Mouse (Mus musculus) hindbrain, embryonic 11.5 days (tissue): ENCODE data around the gene Larp4. TPM values are rescaled to one million over a fixed set of nuclear protein-coding genes. Genes with fewer than 3 reads are reported as not detected.

Source experiments
- ATAC-seq: fragments of 200-750 bp; cut with Nextera tagmentation; 2 replicates; pipeline ENCODE4 v1.8.0; 2017; ENCODE audit warnings: mild to moderate bottlenecking, moderate TSS enrichment, moderate library complexity; ENCODE audit not compliant: low FRiP score
- DNase-seq: peaks from one replicate; pipeline ENCODE4 v3.0.0-alpha.2; 2015; ENCODE audit warnings: low spot score
- H3K27ac ChIP-seq: fragments of 300-500 bp; sonication (generic); 2 replicates; pipeline ENCODE4 v1.5.1; 2014; ENCODE audit warnings: mild to moderate bottlenecking, low read depth, low read length
- H3K27me3 ChIP-seq: fragments of 300-500 bp; sonication (generic); 2 replicates; pipeline ENCODE4 v1.6.1; 2014; ENCODE audit warnings: mild to moderate bottlenecking, low read length, moderate library complexity, mixed read lengths; ENCODE audit not compliant: control insufficient read depth, insufficient read depth
- H3K36me3 ChIP-seq: fragments of 300-500 bp; sonication (generic); 2 replicates; pipeline ENCODE4 v1.6.1; 2014; ENCODE audit warnings: mild to moderate bottlenecking, low read length, moderate library complexity, mixed read lengths; ENCODE audit not compliant: control insufficient read depth, insufficient read depth
- H3K4me1 ChIP-seq: fragments of 300-500 bp; sonication (generic); replicated peaks from 2 replicates; pipeline ENCODE4 v1.6.1; 2014; ENCODE audit warnings: low read length, mixed read lengths; ENCODE audit not compliant: control insufficient read depth, insufficient read depth
- H3K4me2 ChIP-seq: fragments of 300-500 bp; sonication (generic); replicated peaks from 2 replicates; pipeline ENCODE4 v1.6.1; 2014; ENCODE audit warnings: mild to moderate bottlenecking, low read depth, low read length
- H3K4me3 ChIP-seq: fragments of 300-500 bp; sonication (generic); 2 replicates; pipeline ENCODE4 v1.5.1; 2014; ENCODE audit warnings: low read depth, low read length
- H3K9ac ChIP-seq: fragments of 300-500 bp; sonication (generic); 2 replicates; pipeline ENCODE4 v1.6.1; 2014; ENCODE audit warnings: low read depth, low read length
- H3K9me3 ChIP-seq: fragments of 300-500 bp; sonication (generic); 2 replicates; pipeline ENCODE4 v1.6.1; 2016; ENCODE audit warnings: low read length; ENCODE audit not compliant: control insufficient read depth
- WGBS: fragments of 180-500 bp; shearing (Covaris S2); extraction: QIAGEN DNeasy Blood & Tissue Kit; methylation state at CpG from one replicate; pipeline ENCODE4 v1.1.7; 2014; 5-methylcytosine and 5-hydroxymethylcytosine counted together
- polyA plus RNA-seq: library from polyadenylated mRNA; unstranded; fragments of >200 nt; fragmentation: Nextera tagmentation; extraction: Ambion mirVana; gene quantifications from 2 replicates; pipeline ENCODE4 v1.2.1, GENCODE M21; 2014

The Larp4 gene
- polyA plus RNA-seq, 1 experiment from 2014 or later: 38.8 TPM

GRCm38 (mm10) chr15:100041267-100042047 is 71.6 kb downstream of the Larp4 start:
- Histone ChIP-seq H3K4me3 (peak overlapping the region; percentile 81), H3K36me3 (no peaks in the 10 kb centered on the region), H3K4me2 (peak overlapping the region; percentile 62; the same call in 1 of the 2 replicates), H3K27me3 (no peaks in the 10 kb centered on the region), H3K9me3 (no peaks in the 10 kb centered on the region), H3K27ac (peak overlapping the region; percentile 65; the same call in 1 of the 2 replicates), H3K4me1 (peaks cover 3% of the 10 kb centered on the region; the same call in 1 of the 2 replicates), H3K9ac (peak overlapping the region; percentile 40; the same call in 1 of the 2 replicates)
- ATAC-seq: no peak
- 59% methylated on average over 10 of the region's 10 CpGs for WGBS
- no peak for DNase-seq

- H3K9me3 ChIP-seq: no peaks in the 10 kb centered on the region
- 87% methylated on average over 9 of the region's 9 CpGs for WGBS
- no peaks in the 10 kb centered on the region for H3K27me3 ChIP-seq
- peaks cover 3% of the 10 kb centered on the region; the same call in 1 of the 2 replicates for H3K4me1 ChIP-seq
- DNase-seq (no peak), ATAC-seq (no peak)
- no peaks in the 10 kb centered on the region for H3K36me3 ChIP-seq
- no peak overlapping the region for H3K4me3 ChIP-seq
- H3K4me2 ChIP-seq: no peak overlapping the region
- peak overlapping the region; percentile 25; the same call in 1 of the 2 replicates for H3K9ac ChIP-seq
- H3K27ac ChIP-seq: no peak overlapping the region
These were observed 72.2 kb downstream of the Larp4 start for GRCm38 (mm10) chr15:100042048-100042400.

GRCm38 (mm10) chr15:100045576-100045975 is 75.7 kb downstream of the Larp4 start:
- ATAC-seq: no peak
- Histone ChIP-seq H3K27me3 (no peaks in the 10 kb centered on the region), H3K4me3 (no peak overlapping the region), H3K4me2 (no peak overlapping the region), H3K36me3 (0 out of 2 replicates have a peak, but pooled peaks cover 3% of the 10 kb centered on the region), H3K9me3 (no peaks in the 10 kb centered on the region), H3K27ac (no peak overlapping the region), H3K9ac (0 out of 2 replicates have a peak overlapping the region, but pooled peaks have one; percentile 7), H3K4me1 (peaks cover 3% of the 10 kb centered on the region; the same call in 1 of the 2 replicates)
- 73% methylated on average over 6 of the region's 6 CpGs for WGBS
- DNase-seq: no peak

DNA sequence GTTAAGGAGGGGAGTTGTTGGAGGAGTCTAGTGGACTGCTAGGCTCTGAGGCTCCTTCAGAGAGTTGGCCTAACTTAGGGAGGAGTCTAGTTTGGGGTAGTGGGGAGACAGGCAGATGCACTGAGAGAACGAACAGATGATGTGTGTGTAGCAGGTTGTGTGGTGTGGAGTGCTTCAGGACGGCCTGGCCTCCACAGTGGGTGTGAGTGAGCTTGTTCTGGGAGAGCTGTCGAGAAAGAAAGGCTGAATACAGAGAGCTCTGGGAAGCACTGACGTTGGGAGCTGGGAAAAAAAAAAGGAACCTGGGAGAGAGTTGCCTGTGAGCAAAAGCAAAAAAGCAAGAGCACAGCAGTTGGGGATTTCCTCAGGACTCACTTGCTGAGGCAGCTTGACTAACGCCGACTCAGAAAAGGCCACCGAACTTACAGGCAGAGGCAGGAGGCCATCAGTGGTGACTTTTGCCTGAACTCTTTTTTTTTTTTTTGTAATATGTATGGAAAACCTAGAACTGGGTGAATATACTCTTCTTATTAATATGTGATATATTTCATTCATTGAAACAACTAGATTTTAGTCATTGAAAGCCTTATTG is 79.7 kb downstream of the Larp4 start:
- WGBS: 85% methylated on average over 7 of the region's 7 CpGs
- DNase-seq (no peak), ATAC-seq (no peak)
- no peak overlapping the region for H3K9ac ChIP-seq
- H3K4me3 ChIP-seq: no peak overlapping the region
- H3K9me3 ChIP-seq: no peaks in the 10 kb centered on the region
- peaks cover 6% of the 10 kb centered on the region; the same call in 1 of the 2 replicates for H3K4me1 ChIP-seq
- no peak overlapping the region for H3K27ac ChIP-seq
- no peak overlapping the region for H3K4me2 ChIP-seq
- H3K36me3 ChIP-seq: 0 out of 2 replicates have a peak, but pooled peaks cover 3% of the 10 kb centered on the region
- H3K27me3 ChIP-seq: no peaks in the 10 kb centered on the region

- no peaks in the 10 kb centered on the region for H3K9me3 ChIP-seq
- no peak overlapping the region for H3K4me2 ChIP-seq
- H3K4me3 ChIP-seq: no peak overlapping the region
- H3K36me3 ChIP-seq: 0 out of 2 replicates have a peak, but pooled peaks cover 3% of the 10 kb centered on the region
- WGBS: 93% methylated on average over 7 of the region's 7 CpGs
- H3K4me1 ChIP-seq: 0 out of 2 replicates have a peak, but pooled peaks cover 6% of the 10 kb centered on the region
- H3K27me3 ChIP-seq: no peaks in the 10 kb centered on the region
- ATAC-seq: no peak
- H3K9ac ChIP-seq: no peak overlapping the region
- H3K27ac ChIP-seq: no peak overlapping the region
- DNase-seq: no peak
These were observed 81.1 kb downstream of the Larp4 start for GRCm38 (mm10) chr15:100050940-100051339.

GRCm38 (mm10) chr15:100052726-100053125 is 82.9 kb downstream of the Larp4 start:
- Histone ChIP-seq H3K27me3 (no peaks in the 10 kb centered on the region), H3K9me3 (no peaks in the 10 kb centered on the region), H3K36me3 (0 out of 2 replicates have a peak, but pooled peaks cover 3% of the 10 kb centered on the region), H3K27ac (no peak overlapping the region), H3K4me2 (no peak overlapping the region), H3K9ac (0 out of 2 replicates have a peak overlapping the region, but pooled peaks have one; percentile 24), H3K4me3 (no peak overlapping the region), H3K4me1 (0 out of 2 replicates have a peak, but pooled peaks cover 6% of the 10 kb centered on the region)
- 30% methylated on average over 3 of the region's 3 CpGs for WGBS
- DNase-seq (peak; percentile 25), ATAC-seq (no peak)

GRCm38 (mm10) chr15:100056397-100056908 is 86.6 kb downstream of the Larp4 start:
- no peak for ATAC-seq
- Histone ChIP-seq H3K4me2 (no peak overlapping the region), H3K27me3 (no peaks in the 10 kb centered on the region), H3K27ac (no peak overlapping the region), H3K4me1 (0 out of 2 replicates have a peak, but pooled peaks cover 6% of the 10 kb centered on the region), H3K36me3 (no peaks in the 10 kb centered on the region), H3K9me3 (no peaks in the 10 kb centered on the region), H3K4me3 (no peak overlapping the region), H3K9ac (no peak overlapping the region)
- DNase-seq: no peak
- WGBS: 91% methylated on average over 7 of the region's 7 CpGs

GRCm38 (mm10) chr15:100057698-100058097 is 87.8 kb downstream of the Larp4 start:
- H3K27me3 ChIP-seq: no peaks in the 10 kb centered on the region
- H3K4me1 ChIP-seq: 0 out of 2 replicates have a peak, but pooled peaks cover 2% of the 10 kb centered on the region
- no peak overlapping the region for H3K9ac ChIP-seq
- ATAC-seq (no peak), DNase-seq (no peak)
- no peak overlapping the region for H3K4me3 ChIP-seq
- no peak overlapping the region for H3K27ac ChIP-seq
- H3K4me2 ChIP-seq: no peak overlapping the region
- H3K9me3 ChIP-seq: no peaks in the 10 kb centered on the region
- 79% methylated on average over 3 of the region's 3 CpGs for WGBS
- no peaks in the 10 kb centered on the region for H3K36me3 ChIP-seq
